Mouse (Mus musculus) adrenal gland, adult 10 weeks (tissue): ENCODE measurements around the gene March1. TPM values are rescaled to one million over a fixed set of nuclear protein-coding genes. Genes with fewer than 3 reads are reported as not detected.

Experiments
- polyA plus RNA-seq: library from polyadenylated mRNA; stranded (reverse); fragments of 350-450 nt; fragmentation: Illumina TruSeq; extraction: RNeasy Lipid Tissue Mini Kit (QIAGEN cat#74804); gene quantifications from one replicate; pipeline ENCODE4 v1.2.3, GENCODE M21; 2014; ENCODE audit warnings: low read depth, low replicate concordance

Gene March1
- polyA plus RNA-seq = 6.7 TPM

GRCm38 (mm10) chr8:65617871-65618751, at the start of gene March1:
March1 (plus strand) TSS chr8:65617900.

GRCm38 (mm10) chr8:66486084-66486763, 868.5 kb downstream of the March1 start, which contains the start of gene Tma16:
Tma16 (minus strand) TSS chr8:66486530.

GRCm38 (mm10) chr8:66511537-66511936, 893.8 kb downstream of the March1 start, which contains the start of gene Tktl2:
Tktl2 (plus strand) TSS chr8:66511756.

